Mouse (Mus musculus): ENCODE data around the gene Mdc1. TPM values are rescaled to one million over a fixed set of nuclear protein-coding genes. Genes with fewer than 3 reads are reported as not detected.

The Mdc1 gene
- polyA plus RNA-seq, 1 experiment from 2014 or later, result 25.0 TPM

GRCm38 (mm10) chr17:35896781-35897643 lies 55.7 kb downstream of the Mdc1 start, which contains the start of gene 2310061I04Rik:
TSS of gene 2310061I04Rik (minus strand) at chr17:35897431.
- Histone ChIP-seq H3K27ac (ENCODE audit: poor library complexity, severe bottlenecking) (peak within 1 kb of the TSS; percentile 80), H3K27me3 (replicated peaks) (no peaks in the 10 kb centered on the region), H3K9ac (peak within 1 kb of the TSS; percentile 98), H3K4me1 (replicated peaks) (peaks cover 20% of the 10 kb centered on the region), H3K36me3 (peaks cover 46% of the 10 kb centered on the region), H3K4me2 (peak within 1 kb of the TSS; percentile 100), H3K9me3 (replicated peaks) (no peaks in the 10 kb centered on the region), H3K4me3 (peak within 1 kb of the TSS; percentile 95)
- under 1% methylated on average over 86 of the region's 86 CpGs for WGBS
- ATAC-seq (ENCODE audit: insufficient number of reproducible peaks, low FRiP score), result peak; percentile 90

- Histone ChIP-seq H3K27me3 (replicated peaks) (no peaks in the 10 kb centered on the region), H3K36me3 (peaks cover 42% of the 10 kb centered on the region), H3K4me3 (peak overlapping the region; percentile 95), H3K27ac (ENCODE audit: poor library complexity, severe bottlenecking) (peak overlapping the region; percentile 17; the same call in 1 of the 2 replicates), H3K9ac (peak overlapping the region; percentile 55), H3K4me2 (peak overlapping the region; percentile 100), H3K9me3 (replicated peaks) (no peaks in the 10 kb centered on the region), H3K4me1 (replicated peaks) (peaks cover 20% of the 10 kb centered on the region)
- ATAC-seq (ENCODE audit: insufficient number of reproducible peaks, low FRiP score), result peak; percentile 23; the same call in 1 of the 2 replicates
- WGBS, result 42% methylated on average over 23 of the region's 23 CpGs
These were observed 56.6 kb downstream of the Mdc1 start for GRCm38 (mm10) chr17:35897644-35898573.

GRCm38 (mm10) chr17:35900636-35901035 lies 59.3 kb downstream of the Mdc1 start:
- H3K9ac ChIP-seq, result peak overlapping the region; percentile 11; the same call in 1 of the 2 replicates
- WGBS, result 86% methylated on average over 3 of the region's 3 CpGs

GRCm38 (mm10) chr17:35903343-35903991 lies 62.2 kb downstream of the Mdc1 start:
- Histone ChIP-seq H3K9me3 (replicated peaks) (no peaks in the 10 kb centered on the region), H3K4me1 (replicated peaks) (peaks cover 12% of the 10 kb centered on the region), H3K4me3 (no peak overlapping the region), H3K27me3 (replicated peaks) (no peaks in the 10 kb centered on the region), H3K36me3 (peaks cover 66% of the 10 kb centered on the region), H3K4me2 (no peak overlapping the region), H3K9ac (no peak overlapping the region), H3K27ac (ENCODE audit: poor library complexity, severe bottlenecking) (peak overlapping the region; percentile 30; the same call in 1 of the 2 replicates)
- 79% methylated on average over 9 of the region's 9 CpGs for WGBS
- ATAC-seq (ENCODE audit: insufficient number of reproducible peaks, low FRiP score), result 0 out of 2 replicates have a peak, but pooled peaks have one; percentile 33

More at GRCm38 (mm10) chr17:35900636-35901035, 59.3 kb downstream of the Mdc1 start:
- Histone ChIP-seq H3K9me3 (replicated peaks) (no peaks in the 10 kb centered on the region), H3K4me3 (no peak overlapping the region), H3K4me1 (replicated peaks) (peaks cover 26% of the 10 kb centered on the region), H3K4me2 (no peak overlapping the region), H3K27me3 (replicated peaks) (no peaks in the 10 kb centered on the region), H3K36me3 (peaks cover 42% of the 10 kb centered on the region), H3K27ac (ENCODE audit: poor library complexity, severe bottlenecking) (no peak overlapping the region)
- no peak for ATAC-seq (ENCODE audit: insufficient number of reproducible peaks, low FRiP score)

- WGBS, result 76% methylated on average over 4 of the region's 4 CpGs
- no peak for ATAC-seq (ENCODE audit: insufficient number of reproducible peaks, low FRiP score)
- Histone ChIP-seq H3K4me2 (no peak overlapping the region), H3K9me3 (replicated peaks) (no peaks in the 10 kb centered on the region), H3K9ac (no peak overlapping the region), H3K4me3 (no peak overlapping the region), H3K27ac (ENCODE audit: poor library complexity, severe bottlenecking) (peak overlapping the region; percentile 30; the same call in 1 of the 2 replicates), H3K27me3 (replicated peaks) (no peaks in the 10 kb centered on the region), H3K36me3 (peaks cover 68% of the 10 kb centered on the region), H3K4me1 (replicated peaks) (peaks cover 18% of the 10 kb centered on the region)
These were observed 62.7 kb downstream of the Mdc1 start for GRCm38 (mm10) chr17:35903992-35904355.

GRCm38 (mm10) chr17:35905587-35905986 lies 64.3 kb downstream of the Mdc1 start:
- Histone ChIP-seq H3K9ac (no peak overlapping the region), H3K9me3 (replicated peaks) (no peaks in the 10 kb centered on the region), H3K27ac (ENCODE audit: poor library complexity, severe bottlenecking) (no peak overlapping the region), H3K27me3 (replicated peaks) (no peaks in the 10 kb centered on the region), H3K36me3 (peaks cover 63% of the 10 kb centered on the region), H3K4me1 (replicated peaks) (peaks cover 26% of the 10 kb centered on the region), H3K4me3 (no peak overlapping the region), H3K4me2 (no peak overlapping the region)
- ATAC-seq (ENCODE audit: insufficient number of reproducible peaks, low FRiP score), result no peak
- 93% methylated on average over 1 of the region's 1 CpGs for WGBS

- peaks cover 69% of the 10 kb centered on the region for H3K36me3 ChIP-seq
- H3K27ac ChIP-seq (ENCODE audit: poor library complexity, severe bottlenecking), result no peak overlapping the region
- no peak overlapping the region for H3K4me2 ChIP-seq
- no peak for ATAC-seq (ENCODE audit: insufficient number of reproducible peaks, low FRiP score)
- H3K27me3 ChIP-seq (replicated peaks), result no peaks in the 10 kb centered on the region
- WGBS, result 83% methylated on average over 2 of the region's 2 CpGs
- peaks cover 26% of the 10 kb centered on the region for H3K4me1 ChIP-seq (replicated peaks)
- H3K9me3 ChIP-seq (replicated peaks), result no peaks in the 10 kb centered on the region
- H3K4me3 ChIP-seq, result no peak overlapping the region
- no peak overlapping the region for H3K9ac ChIP-seq
These were observed 66.3 kb downstream of the Mdc1 start for GRCm38 (mm10) chr17:35907609-35908008.

Small RNAs within 50 kb of the gene (microRNA-seq; reads per million reads assigned to microRNA genes)
- 1.9 reads per million for gene Gm28033

Other genes starting within 250 kb of the Mdc1 start
- not detected in 2 replicates for gene Sfta2, start 240.0 kb upstream of the Mdc1 start, polyA plus RNA-seq (2016; fragmentation: Nextera tagmentation; extraction: Ambion mirVana)
- not detected in 2 replicates for gene Gm9573, start 214.9 kb upstream of the Mdc1 start, polyA plus RNA-seq (2016; fragmentation: Nextera tagmentation; extraction: Ambion mirVana)
- gene Mucl3, start 197.8 kb upstream of the Mdc1 start, polyA plus RNA-seq (2016; fragmentation: Nextera tagmentation; extraction: Ambion mirVana), result 0.14 and 0.37 TPM in 2 replicates
- 16.1 and 17.4 TPM in 2 replicates for gene Vars2, start 173.9 kb upstream of the Mdc1 start, polyA plus RNA-seq (2016; fragmentation: Nextera tagmentation; extraction: Ambion mirVana)
- 22.2 and 24.5 TPM in 2 replicates for gene Gtf2h4, start 167.8 kb upstream of the Mdc1 start, polyA plus RNA-seq (2016; fragmentation: Nextera tagmentation; extraction: Ambion mirVana)
- gene Ddr1, start 136.9 kb upstream of the Mdc1 start, polyA plus RNA-seq (2016; fragmentation: Nextera tagmentation; extraction: Ambion mirVana), result 162 and 167 TPM in 2 replicates
- 37.6 and 38.6 TPM in 2 replicates for gene Ier3, start 19.8 kb upstream of the Mdc1 start, polyA plus RNA-seq (2016; fragmentation: Nextera tagmentation; extraction: Ambion mirVana)
- gene Flot1, start 18.3 kb upstream of the Mdc1 start, polyA plus RNA-seq (2016; fragmentation: Nextera tagmentation; extraction: Ambion mirVana), result 78.2 and 80.2 TPM in 2 replicates
- gene Tubb5, start 3.2 kb upstream of the Mdc1 start, polyA plus RNA-seq (2016; fragmentation: Nextera tagmentation; extraction: Ambion mirVana), result 743 and 773 TPM in 2 replicates
- 48.9 and 50.7 TPM in 2 replicates for gene Nrm, start 19.8 kb downstream of the Mdc1 start, polyA plus RNA-seq (2016; fragmentation: Nextera tagmentation; extraction: Ambion mirVana)
- gene Ppp1r18, start 24.1 kb downstream of the Mdc1 start, polyA plus RNA-seq (2016; fragmentation: Nextera tagmentation; extraction: Ambion mirVana), result 22.8 and 23.7 TPM in 2 replicates
- gene Dhx16, start 38.3 kb downstream of the Mdc1 start, polyA plus RNA-seq (2016; fragmentation: Nextera tagmentation; extraction: Ambion mirVana), result 22.4 and 26.6 TPM in 2 replicates
- gene 2310061I04Rik, start 55.9 kb downstream of the Mdc1 start, polyA plus RNA-seq (2016; fragmentation: Nextera tagmentation; extraction: Ambion mirVana), result 25.6 and 26.2 TPM in 2 replicates
- 56.0 and 56.4 TPM in 2 replicates for gene Atat1, start 68.6 kb downstream of the Mdc1 start, polyA plus RNA-seq (2016; fragmentation: Nextera tagmentation; extraction: Ambion mirVana)
- gene Mrps18b, start 74.9 kb downstream of the Mdc1 start, polyA plus RNA-seq (2016; fragmentation: Nextera tagmentation; extraction: Ambion mirVana), result 63.4 and 72.7 TPM in 2 replicates
- 35.8 and 39.6 TPM in 2 replicates for gene Ppp1r10, start 74.9 kb downstream of the Mdc1 start, polyA plus RNA-seq (2016; fragmentation: Nextera tagmentation; extraction: Ambion mirVana)
- gene Abcf1, start 128.2 kb downstream of the Mdc1 start, polyA plus RNA-seq (2016; fragmentation: Nextera tagmentation; extraction: Ambion mirVana), result 73.9 and 76.5 TPM in 2 replicates
- 39.8 and 42.4 TPM in 2 replicates for gene Gnl1, start 138.3 kb downstream of the Mdc1 start, polyA plus RNA-seq (2016; fragmentation: Nextera tagmentation; extraction: Ambion mirVana)
- gene Prr3, start 138.7 kb downstream of the Mdc1 start, polyA plus RNA-seq (2016; fragmentation: Nextera tagmentation; extraction: Ambion mirVana), result 17.6 and 18.5 TPM in 2 replicates
- gene H2-T24, start 179.0 kb downstream of the Mdc1 start, polyA plus RNA-seq (2016; fragmentation: Nextera tagmentation; extraction: Ambion mirVana), result 3.4 and 3.9 TPM in 2 replicates
- 4.7 and 5.2 TPM in 2 replicates for gene H2-T23, start 191.3 kb downstream of the Mdc1 start, polyA plus RNA-seq (2016; fragmentation: Nextera tagmentation; extraction: Ambion mirVana)
- 4.7 and 6.1 TPM in 2 replicates for gene H2-T22, start 201.2 kb downstream of the Mdc1 start, polyA plus RNA-seq (2016; fragmentation: Nextera tagmentation; extraction: Ambion mirVana)
- gene Gm6034, start 201.4 kb downstream of the Mdc1 start, polyA plus RNA-seq (2016; fragmentation: Nextera tagmentation; extraction: Ambion mirVana), result not detected in 2 replicates
- not detected in 2 replicates for gene Gm11127, start 216.9 kb downstream of the Mdc1 start, polyA plus RNA-seq (2016; fragmentation: Nextera tagmentation; extraction: Ambion mirVana)

Data from heart, embryonic 12.5 days (tissue).